Mouse (Mus musculus) liver, postnatal 0 days (tissue): ENCODE measurements around the gene Mfn1.

ENCODE experiments used
- CTCF ChIP-seq: sonication (generic); IDR thresholded peaks from 2 replicates; pipeline ENCODE4 v1.5.1; 2016; ENCODE audit warnings: antibody characterized with exemption, low read depth
- EP300 ChIP-seq: IDR thresholded peaks from 2 replicates; pipeline ENCODE4 v1.6.1; 2016; ENCODE audit warnings: antibody characterized with exemption, low read depth, mild to moderate bottlenecking

- TF ChIP-seq CTCF = no peak
- no peak for TF ChIP-seq EP300
These were observed 8.8 kb downstream of the Mfn1 start for GRCm38 (mm10) chr3:32538091-32538490.
